Mouse (Mus musculus) ES-Bruce4 (cell line): ENCODE measurements around the gene Otulin.

Experiments used
- CTCF ChIP-seq: IDR thresholded peaks from one replicate; pipeline ENCODE4 v1.8.1; 2011; ENCODE audit warnings: low read depth, low read length
- POLR2A ChIP-seq: IDR thresholded peaks from one replicate; pipeline ENCODE4 v1.8.1; 2011; ENCODE audit warnings: low read length; ENCODE audit not compliant: insufficient read depth

DNA sequence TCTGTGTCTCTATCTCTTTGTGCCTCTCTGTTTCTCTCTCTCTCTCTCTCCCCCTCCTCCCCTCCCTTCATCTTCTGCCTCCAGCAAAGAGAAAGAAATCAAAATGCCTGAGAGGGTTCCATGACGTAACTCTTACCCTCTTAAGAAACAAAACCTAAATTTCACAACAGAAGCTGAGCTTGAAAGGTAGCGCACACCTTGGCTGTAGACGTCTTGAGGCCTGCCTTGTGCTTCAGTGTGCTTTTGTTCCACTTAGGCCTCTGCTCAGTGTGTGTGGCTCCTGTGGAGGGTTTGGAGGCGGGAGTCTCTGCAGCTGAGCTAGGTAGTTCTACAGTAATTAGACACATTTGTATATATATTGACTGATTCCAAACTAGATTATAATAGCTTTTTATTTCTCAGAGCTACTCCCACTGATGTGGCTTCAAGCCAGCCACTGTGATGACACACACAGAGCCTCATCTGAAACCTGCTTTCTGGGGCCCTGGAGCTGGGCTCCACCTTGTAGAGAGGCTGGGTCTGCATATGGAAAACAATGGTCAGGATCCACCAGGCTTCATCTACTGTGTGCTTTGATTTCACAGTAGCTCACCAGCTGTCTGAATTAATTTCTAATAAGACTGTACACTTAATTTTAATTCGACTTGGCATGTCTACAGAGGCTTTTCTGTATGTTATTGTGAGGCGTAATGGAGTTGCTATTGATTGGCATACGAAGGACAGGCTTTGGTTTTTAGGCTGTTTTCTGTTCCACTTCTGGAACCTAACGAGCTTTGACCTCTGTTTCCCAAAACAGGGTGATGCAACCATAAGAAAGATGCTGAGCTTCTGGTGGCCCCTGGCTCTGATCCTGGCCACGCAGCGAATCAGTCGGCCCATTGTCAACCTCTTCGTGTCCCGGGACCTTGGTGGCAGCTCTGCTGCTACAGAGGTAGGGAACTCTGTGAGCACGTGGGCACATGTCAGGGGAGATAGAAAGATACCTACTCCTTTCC lies 66.1 kb downstream of the Otulin start:
- no peak for TF ChIP-seq POLR2A
- TF ChIP-seq CTCF = no peak
